Mouse (Mus musculus) layer of hippocampus, adult 11-12 months (tissue): ENCODE results near the gene Tia1.
A peak's percentile ranks its signal among the peaks of the same experiment; 100 is the strongest.

ENCODE experiments used
- DNase-seq: peaks from one replicate; pipeline ENCODE4 v3.0.0; 2022; ENCODE audit warnings: low spot score

Gene Tia1

GRCm38 (mm10) chr6:86385362-86386104 is 18.5 kb upstream of the Tia1 start:
- no peak for DNase-seq

- no peak for DNase-seq
Observed at GRCm38 (mm10) chr6:86387313-86387712, 16.7 kb upstream of the Tia1 start.

GRCm38 (mm10) chr6:86388461-86388860 is 15.6 kb upstream of the Tia1 start:
- DNase-seq, result no peak

GRCm38 (mm10) chr6:86391326-86391725 is 12.7 kb upstream of the Tia1 start:
- DNase-seq, result no peak

GRCm38 (mm10) chr6:86393187-86393586 is 10.8 kb upstream of the Tia1 start:
- no peak for DNase-seq

- no peak for DNase-seq
Observed at GRCm38 (mm10) chr6:86394078-86394720, 9.8 kb upstream of the Tia1 start.

- DNase-seq, result no peak
Observed at GRCm38 (mm10) chr6:86395021-86395420, 9.0 kb upstream of the Tia1 start.

- DNase-seq, result no peak
Observed at GRCm38 (mm10) chr6:86395969-86396368, 8.1 kb upstream of the Tia1 start.

GRCm38 (mm10) chr6:86396581-86397256 is 7.3 kb upstream of the Tia1 start, which contains the start of gene Pcyox1:
Gene Pcyox1 (minus strand): TSS chr6:86397154.
- DNase-seq, result peak; percentile 88

GRCm38 (mm10) chr6:86397257-86397980 is 6.6 kb upstream of the Tia1 start:
- DNase-seq, result no peak

GRCm38 (mm10) chr6:86398986-86399385 is 5.0 kb upstream of the Tia1 start:
- DNase-seq, result no peak

- no peak for DNase-seq
Observed at GRCm38 (mm10) chr6:86399995-86400394, 4.0 kb upstream of the Tia1 start.

GRCm38 (mm10) chr6:86400972-86401371 is 3.0 kb upstream of the Tia1 start:
- peak; percentile 71 for DNase-seq

- no peak for DNase-seq
Observed at GRCm38 (mm10) chr6:86402681-86403607, 1.1 kb upstream of the Tia1 start.

- peak; percentile 95 for DNase-seq
Observed at GRCm38 (mm10) chr6:86403728-86404099, 305 bp upstream of the Tia1 start.

- DNase-seq, result no peak
Observed at GRCm38 (mm10) chr6:86404996-86405395, 977 bp downstream of the Tia1 start.

GRCm38 (mm10) chr6:86406306-86406705 is 2.3 kb downstream of the Tia1 start:
- DNase-seq, result no peak

- DNase-seq, result no peak
Observed at GRCm38 (mm10) chr6:86418711-86419110, 14.7 kb downstream of the Tia1 start.

- no peak for DNase-seq
Observed at GRCm38 (mm10) chr6:86419239-86419638, 15.2 kb downstream of the Tia1 start.

- DNase-seq, result no peak
Observed at GRCm38 (mm10) chr6:86420491-86420890, 16.5 kb downstream of the Tia1 start.

GRCm38 (mm10) chr6:86426358-86426757 is 22.3 kb downstream of the Tia1 start, which contains the start of gene Gm44790:
Gene Gm44790 (plus strand): TSS chr6:86426658.
- DNase-seq, result no peak
